Mouse (Mus musculus): ENCODE results near the gene Olfr984. TPM values are rescaled to one million over a fixed set of nuclear protein-coding genes. Genes with fewer than 3 reads are reported as not detected.

Olfr984 gene
- polyA plus RNA-seq (2015; fragmentation: Nextera tagmentation; extraction: Ambion mirVana), result not detected in 2 replicates

- Histone ChIP-seq H3K9ac (no peak within 1 kb of the TSS), H3K9me3 (replicated peaks) (no peaks in the 10 kb centered on the region), H3K4me3 (no peak within 1 kb of the TSS), H3K27ac (no peak within 1 kb of the TSS), H3K4me2 (no peak within 1 kb of the TSS), H3K27me3 (no peaks in the 10 kb centered on the region), H3K4me1 (no peaks in the 10 kb centered on the region), H3K36me3 (ENCODE audit: poor library complexity, severe bottlenecking) (no peaks in the 10 kb centered on the region)
- no peak for ATAC-seq
- 85% methylated on average over 2 of the region's 2 CpGs for WGBS
Observed at GRCm38 (mm10) chr9:40114106-40114505, at the start of gene Olfr984. Gene Olfr984 (minus strand): TSS chr9:40114206.

GRCm38 (mm10) chr9:40155118-40155644 is 41.2 kb upstream of the Olfr984 start:
- Histone ChIP-seq H3K27me3 (no peaks in the 10 kb centered on the region), H3K4me3 (no peak overlapping the region), H3K9me3 (replicated peaks) (no peaks in the 10 kb centered on the region), H3K36me3 (ENCODE audit: poor library complexity, severe bottlenecking) (no peaks in the 10 kb centered on the region), H3K9ac (no peak overlapping the region), H3K4me2 (no peak overlapping the region), H3K4me1 (no peaks in the 10 kb centered on the region), H3K27ac (no peak overlapping the region)
- WGBS, result 80% methylated on average over 4 of the region's 4 CpGs
- ATAC-seq, result no peak

- Histone ChIP-seq H3K4me1 (no peaks in the 10 kb centered on the region), H3K27ac (no peak overlapping the region), H3K36me3 (ENCODE audit: poor library complexity, severe bottlenecking) (no peaks in the 10 kb centered on the region), H3K27me3 (no peaks in the 10 kb centered on the region), H3K9me3 (replicated peaks) (no peaks in the 10 kb centered on the region), H3K9ac (no peak overlapping the region), H3K4me3 (no peak overlapping the region), H3K4me2 (no peak overlapping the region)
- 42% methylated on average over 1 of the region's 1 CpGs for WGBS
- ATAC-seq, result no peak
Observed at GRCm38 (mm10) chr9:40141544-40141943, 27.5 kb upstream of the Olfr984 start.

GRCm38 (mm10) chr9:40139484-40139883 is 25.5 kb upstream of the Olfr984 start:
- Histone ChIP-seq H3K27me3 (no peaks in the 10 kb centered on the region), H3K9me3 (replicated peaks) (no peaks in the 10 kb centered on the region), H3K4me2 (no peak overlapping the region), H3K36me3 (ENCODE audit: poor library complexity, severe bottlenecking) (no peaks in the 10 kb centered on the region), H3K4me1 (no peaks in the 10 kb centered on the region), H3K4me3 (no peak overlapping the region), H3K9ac (no peak overlapping the region), H3K27ac (no peak overlapping the region)
- WGBS, result 76% methylated on average over 4 of the region's 4 CpGs
- no peak for ATAC-seq

- Histone ChIP-seq H3K27ac (no peak overlapping the region), H3K4me2 (no peak overlapping the region), H3K27me3 (no peaks in the 10 kb centered on the region), H3K36me3 (ENCODE audit: poor library complexity, severe bottlenecking) (no peaks in the 10 kb centered on the region), H3K4me3 (no peak overlapping the region), H3K4me1 (no peaks in the 10 kb centered on the region), H3K9ac (no peak overlapping the region), H3K9me3 (replicated peaks) (no peaks in the 10 kb centered on the region)
- 86% methylated on average over 6 of the region's 6 CpGs for WGBS
- no peak for ATAC-seq
Observed at GRCm38 (mm10) chr9:40136987-40137688, 23.1 kb upstream of the Olfr984 start.

GRCm38 (mm10) chr9:40130556-40130955 is 16.6 kb upstream of the Olfr984 start:
- no peaks in the 10 kb centered on the region for H3K27me3 ChIP-seq
- H3K9ac ChIP-seq, result no peak overlapping the region
- H3K4me1 ChIP-seq, result no peaks in the 10 kb centered on the region
- H3K4me2 ChIP-seq, result no peak overlapping the region
- no peaks in the 10 kb centered on the region for H3K9me3 ChIP-seq (replicated peaks)
- ATAC-seq, result no peak
- no peaks in the 10 kb centered on the region for H3K36me3 ChIP-seq (ENCODE audit: poor library complexity, severe bottlenecking)
- H3K27ac ChIP-seq, result no peak overlapping the region
- 97% methylated on average over 1 of the region's 1 CpGs for WGBS
- H3K4me3 ChIP-seq, result no peak overlapping the region

GRCm38 (mm10) chr9:40130084-40130483 is 16.1 kb upstream of the Olfr984 start, which contains the start of gene Olfr985:
Gene Olfr985 (minus strand): TSS chr9:40130184.
- 91% methylated on average over 1 of the region's 1 CpGs for WGBS
- no peak within 1 kb of the TSS for H3K4me3 ChIP-seq

DNA sequence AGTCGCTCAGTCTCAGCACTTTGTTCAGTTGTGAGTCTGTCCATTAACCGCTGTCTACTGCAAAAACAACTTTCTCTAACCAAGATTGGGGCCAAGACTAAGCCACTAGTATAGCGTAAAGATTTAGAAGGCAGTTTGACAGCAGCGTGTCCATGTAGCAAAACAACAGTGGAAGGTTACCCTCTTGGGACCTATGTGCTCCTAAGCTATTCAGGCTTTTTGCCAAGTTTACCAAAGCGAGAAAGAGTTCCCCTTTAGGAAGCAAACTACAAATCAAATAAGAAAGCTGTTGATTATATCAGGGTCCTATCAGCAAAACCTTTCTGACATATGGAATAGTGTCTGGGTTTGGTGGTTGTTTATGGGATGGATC is 3.3 kb upstream of the Olfr984 start:
- Histone ChIP-seq H3K9me3 (replicated peaks) (no peaks in the 10 kb centered on the region), H3K9ac (no peak overlapping the region), H3K27me3 (no peaks in the 10 kb centered on the region), H3K4me3 (no peak overlapping the region), H3K4me1 (no peaks in the 10 kb centered on the region), H3K27ac (no peak overlapping the region), H3K36me3 (ENCODE audit: poor library complexity, severe bottlenecking) (no peaks in the 10 kb centered on the region), H3K4me2 (no peak overlapping the region)
- no peak for ATAC-seq
- 88% methylated on average over 5 of the region's 5 CpGs for WGBS

More at GRCm38 (mm10) chr9:40130084-40130483, 16.1 kb upstream of the Olfr984 start, which contains the start of gene Olfr985:
- Histone ChIP-seq H3K27ac (no peak within 1 kb of the TSS), H3K4me1 (no peaks in the 10 kb centered on the region), H3K9me3 (replicated peaks) (no peaks in the 10 kb centered on the region), H3K9ac (no peak within 1 kb of the TSS), H3K4me2 (no peak within 1 kb of the TSS), H3K27me3 (no peaks in the 10 kb centered on the region), H3K36me3 (ENCODE audit: poor library complexity, severe bottlenecking) (no peaks in the 10 kb centered on the region)
- no peak for ATAC-seq

DNA sequence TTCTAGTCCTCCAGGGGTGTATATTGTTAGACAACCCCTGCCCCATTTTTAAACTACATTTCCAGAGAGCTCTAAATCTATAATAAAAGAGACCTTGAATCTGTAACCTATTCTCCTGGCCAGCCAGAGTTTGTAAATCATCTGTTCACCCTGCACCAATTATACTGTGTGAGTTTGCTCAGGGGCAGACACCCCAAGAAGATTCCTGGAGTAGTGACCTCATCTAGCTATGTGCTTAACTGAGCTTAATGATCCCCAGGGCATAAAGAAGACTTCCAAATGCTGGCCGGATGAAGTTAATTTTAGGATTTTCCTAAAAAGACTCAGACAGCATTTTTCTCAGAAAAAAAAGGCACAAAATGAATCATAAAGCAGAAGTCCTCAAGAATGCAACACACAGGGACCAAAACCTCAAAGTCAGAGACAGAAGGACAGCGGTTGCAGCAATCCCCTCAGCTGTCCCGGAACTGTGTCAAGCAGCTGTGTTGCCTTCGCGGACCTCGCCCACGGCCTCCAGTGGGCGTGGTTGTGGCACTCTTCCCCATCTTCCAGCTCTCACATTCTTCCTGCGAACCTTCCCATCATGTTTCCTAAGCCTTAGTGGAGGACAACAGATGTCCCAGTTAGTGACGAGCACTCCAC is 2.8 kb upstream of the Olfr984 start:
- Histone ChIP-seq H3K27me3 (no peaks in the 10 kb centered on the region), H3K4me2 (no peak overlapping the region), H3K9ac (no peak overlapping the region), H3K36me3 (ENCODE audit: poor library complexity, severe bottlenecking) (no peaks in the 10 kb centered on the region), H3K9me3 (replicated peaks) (no peaks in the 10 kb centered on the region), H3K4me1 (no peaks in the 10 kb centered on the region), H3K4me3 (no peak overlapping the region), H3K27ac (no peak overlapping the region)
- ATAC-seq, result no peak
- WGBS, result 75% methylated on average over 10 of the region's 10 CpGs

- WGBS, result 61% methylated on average over 3 of the region's 3 CpGs
- H3K27me3 ChIP-seq, result no peaks in the 10 kb centered on the region
- H3K9ac ChIP-seq, result no peak overlapping the region
- H3K36me3 ChIP-seq (ENCODE audit: poor library complexity, severe bottlenecking), result no peaks in the 10 kb centered on the region
- H3K4me1 ChIP-seq, result no peaks in the 10 kb centered on the region
- H3K4me2 ChIP-seq, result no peak overlapping the region
- H3K27ac ChIP-seq, result no peak overlapping the region
- no peaks in the 10 kb centered on the region for H3K9me3 ChIP-seq (replicated peaks)
- no peak for ATAC-seq
- H3K4me3 ChIP-seq, result no peak overlapping the region
Observed at GRCm38 (mm10) chr9:40094769-40095168, 19.2 kb downstream of the Olfr984 start.

- no peak within 1 kb of the TSS for H3K27ac ChIP-seq
- no peak within 1 kb of the TSS for H3K4me3 ChIP-seq
- H3K4me2 ChIP-seq, result no peak within 1 kb of the TSS
- no peak within 1 kb of the TSS for H3K9ac ChIP-seq
- no peaks in the 10 kb centered on the region for H3K4me1 ChIP-seq
- no peaks in the 10 kb centered on the region for H3K36me3 ChIP-seq (ENCODE audit: poor library complexity, severe bottlenecking)
- no peaks in the 10 kb centered on the region for H3K9me3 ChIP-seq (replicated peaks)
- no peaks in the 10 kb centered on the region for H3K27me3 ChIP-seq
- 84% methylated on average over 2 of the region's 2 CpGs for whole genome bisulfite sequencing
- no peak for ATAC-seq
Observed at GRCm38 (mm10) chr9:40093495-40093894, 20.5 kb downstream of the Olfr984 start, which contains the start of gene Olfr983. Gene Olfr983 (minus strand): TSS chr9:40093595.

DNA sequence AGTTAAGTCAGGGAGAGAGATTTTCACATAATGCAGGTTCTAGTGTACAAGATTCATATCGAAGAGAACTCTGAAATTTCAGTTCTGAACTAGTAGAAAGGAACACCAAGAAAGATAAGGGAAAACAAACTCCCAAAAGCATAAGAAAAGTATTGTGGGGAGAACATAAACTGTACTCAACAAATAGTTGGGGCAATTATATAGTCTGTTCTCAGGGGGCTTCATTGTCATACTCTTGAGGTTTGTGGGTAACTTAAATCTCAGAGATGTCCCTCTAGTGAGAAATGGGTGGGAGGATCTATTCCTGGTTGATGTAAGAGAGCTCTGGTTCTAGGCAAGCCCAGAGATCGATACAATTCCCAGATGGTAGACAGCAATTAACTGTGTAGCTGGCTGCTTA is 40.5 kb downstream of the Olfr984 start, which contains the start of gene Olfr982:
TSS of gene Olfr982 (plus strand) at position 301 of the 400 bp plus-strand sequence.
- H3K4me1 ChIP-seq, result no peaks in the 10 kb centered on the region
- no peak within 1 kb of the TSS for H3K9ac ChIP-seq
- no peaks in the 10 kb centered on the region for H3K27me3 ChIP-seq
- 93% methylated on average over 2 of the region's 2 CpGs for WGBS
- H3K4me3 ChIP-seq, result no peak within 1 kb of the TSS
- no peak within 1 kb of the TSS for H3K27ac ChIP-seq
- H3K4me2 ChIP-seq, result no peak within 1 kb of the TSS
- H3K9me3 ChIP-seq (replicated peaks), result no peaks in the 10 kb centered on the region
- no peak for ATAC-seq
- no peaks in the 10 kb centered on the region for H3K36me3 ChIP-seq (ENCODE audit: poor library complexity, severe bottlenecking)

All from forebrain, embryonic 13.5 days (tissue).